Mouse (Mus musculus) ES-Bruce4 (cell line): ENCODE results near the gene Ly6f. TPM values are rescaled to one million over a fixed set of nuclear protein-coding genes. Genes with fewer than 3 reads are reported as not detected.

Source experiments
- H3K27ac ChIP-seq: 2 replicates; pipeline ENCODE4 v1.5.1; 2012; ENCODE audit warnings: low read length, inconsistent platforms; ENCODE audit not compliant: insufficient read depth
- H3K27me3 ChIP-seq: 2 replicates; pipeline ENCODE4 v1.6.1; 2012; ENCODE audit warnings: mild to moderate bottlenecking, low read length, inconsistent platforms; ENCODE audit not compliant: control insufficient read depth, poor library complexity, insufficient read depth, severe bottlenecking
- H3K36me3 ChIP-seq: 2 replicates; pipeline ENCODE4 v1.6.1; 2012; ENCODE audit warnings: inconsistent platforms, mild to moderate bottlenecking, low read length, moderate library complexity; ENCODE audit not compliant: control insufficient read depth, poor library complexity, insufficient read depth, severe bottlenecking
- H3K4me1 ChIP-seq: one replicate; pipeline ENCODE4 v1.8.1; 2011; ENCODE audit warnings: low read length; ENCODE audit not compliant: control insufficient read depth, insufficient read depth
- H3K4me3 ChIP-seq: 2 replicates; pipeline ENCODE4 v1.5.1; 2011; ENCODE audit warnings: low read depth, mild to moderate bottlenecking, low read length
- H3K9ac ChIP-seq: 2 replicates; pipeline ENCODE4 v1.6.1; 2012; ENCODE audit warnings: low read depth, mild to moderate bottlenecking, inconsistent platforms; ENCODE audit not compliant: poor library complexity, severe bottlenecking
- H3K9me3 ChIP-seq: replicated peaks from 2 replicates; pipeline ENCODE4 v1.6.1; 2012; ENCODE audit warnings: mild to moderate bottlenecking, low read length, inconsistent platforms; ENCODE audit not compliant: control insufficient read depth, poor library complexity, insufficient read depth, severe bottlenecking
- CTCF ChIP-seq: IDR thresholded peaks from one replicate; pipeline ENCODE4 v1.8.1; 2011; ENCODE audit warnings: low read depth, low read length
- EP300 ChIP-seq: IDR thresholded peaks from 2 replicates; pipeline ENCODE4 v1.6.1; 2011; ENCODE audit warnings: low read depth, low read length; ENCODE audit not compliant: insufficient read depth
- POLR2A ChIP-seq: IDR thresholded peaks from one replicate; pipeline ENCODE4 v1.8.1; 2011; ENCODE audit warnings: low read length; ENCODE audit not compliant: insufficient read depth
- polyA plus RNA-seq: library from polyadenylated mRNA; stranded (reverse); fragments of >200 nt; gene quantifications from 2 replicates; pipeline ENCODE4 v1.2.4, GENCODE M21; 2011; ENCODE audit warnings: low read depth; ENCODE audit not compliant: missing spikeins, insufficient read depth, insufficient read length

Gene Ly6f
- polyA plus RNA-seq, 1 experiment: not detected

DNA sequence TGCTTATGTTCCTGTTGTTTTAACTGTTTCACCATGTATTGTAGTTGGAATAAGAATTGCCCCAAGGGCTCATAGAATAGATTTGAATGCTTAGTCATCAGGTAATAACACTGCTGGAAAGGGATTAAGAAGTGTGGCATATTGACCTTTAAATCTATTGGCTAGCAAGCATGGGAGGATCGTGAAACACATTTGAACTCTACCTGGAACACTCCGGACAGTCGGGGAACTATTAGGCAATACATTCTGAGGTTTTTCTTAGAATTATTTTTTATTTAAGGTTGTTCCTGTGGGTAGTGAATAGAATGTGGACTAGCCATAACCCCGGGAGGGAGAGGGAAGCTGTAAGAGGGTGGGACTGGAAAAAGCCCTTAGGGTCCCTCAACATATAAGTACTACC lies 41.0 kb downstream of the Ly6f start:
- Histone ChIP-seq H3K9ac (no peak overlapping the region), H3K36me3 (no peaks in the 10 kb centered on the region), H3K27me3 (no peaks in the 10 kb centered on the region), H3K27ac (no peak overlapping the region), H3K4me3 (no peak overlapping the region), H3K4me1 (no peaks in the 10 kb centered on the region), H3K9me3 (no peaks in the 10 kb centered on the region; the same call in none of the 2 replicates)
- TF ChIP-seq CTCF (no peak), EP300 (no peak), POLR2A (no peak)

DNA sequence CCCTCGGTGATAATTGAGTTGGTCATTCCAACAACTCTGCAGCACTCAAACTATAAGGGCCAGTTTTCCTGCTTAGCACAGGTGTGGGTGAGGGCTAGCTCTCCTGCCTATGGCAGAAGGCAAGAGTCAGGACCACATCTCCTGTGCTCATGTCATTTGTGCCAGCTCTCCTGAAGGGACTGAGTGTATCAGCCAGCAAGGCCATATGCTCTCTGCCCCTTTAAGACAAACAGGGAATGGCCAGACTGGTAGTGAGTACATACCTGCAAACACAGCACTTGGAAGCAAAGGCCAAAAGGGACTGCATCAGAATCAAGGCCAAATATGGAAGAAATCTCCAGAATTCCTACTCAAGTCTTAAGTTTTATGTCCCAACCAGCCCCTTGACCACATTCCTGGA lies 41.7 kb downstream of the Ly6f start:
- H3K9me3 ChIP-seq: no peaks in the 10 kb centered on the region; the same call in none of the 2 replicates
- no peaks in the 10 kb centered on the region for H3K27me3 ChIP-seq
- no peak overlapping the region for H3K27ac ChIP-seq
- no peak overlapping the region for H3K4me3 ChIP-seq
- H3K36me3 ChIP-seq: no peaks in the 10 kb centered on the region
- H3K4me1 ChIP-seq: no peaks in the 10 kb centered on the region
- no peak for TF ChIP-seq POLR2A
- no peak for TF ChIP-seq CTCF
- no peak for TF ChIP-seq EP300
- no peak overlapping the region for H3K9ac ChIP-seq

DNA sequence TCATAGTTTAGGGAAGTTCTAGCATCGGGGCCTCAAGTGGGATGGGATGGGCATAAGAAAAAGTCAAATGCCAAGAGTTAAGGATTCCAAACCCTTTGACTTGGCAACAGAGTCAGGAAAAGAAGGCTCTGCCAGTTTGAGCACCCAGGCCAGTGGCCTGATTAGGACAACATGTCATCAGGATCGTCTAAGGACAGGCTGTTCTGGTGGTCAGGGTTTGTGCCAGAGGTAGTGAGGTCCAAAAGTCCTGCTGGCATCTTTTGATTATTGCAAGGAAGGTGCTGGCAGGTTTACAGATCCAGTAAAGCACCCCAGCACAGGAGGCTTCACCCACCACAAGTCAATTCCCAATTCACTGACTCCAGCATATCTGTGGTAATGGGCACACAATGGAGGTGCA lies 46.2 kb downstream of the Ly6f start:
- Histone ChIP-seq H3K27me3 (no peaks in the 10 kb centered on the region), H3K27ac (no peak overlapping the region), H3K4me1 (no peaks in the 10 kb centered on the region), H3K9me3 (no peaks in the 10 kb centered on the region; the same call in 1 of the 2 replicates), H3K9ac (no peak overlapping the region), H3K36me3 (no peaks in the 10 kb centered on the region), H3K4me3 (no peak overlapping the region)
- TF ChIP-seq POLR2A: no peak
- no peak for TF ChIP-seq EP300
- no peak for TF ChIP-seq CTCF

DNA sequence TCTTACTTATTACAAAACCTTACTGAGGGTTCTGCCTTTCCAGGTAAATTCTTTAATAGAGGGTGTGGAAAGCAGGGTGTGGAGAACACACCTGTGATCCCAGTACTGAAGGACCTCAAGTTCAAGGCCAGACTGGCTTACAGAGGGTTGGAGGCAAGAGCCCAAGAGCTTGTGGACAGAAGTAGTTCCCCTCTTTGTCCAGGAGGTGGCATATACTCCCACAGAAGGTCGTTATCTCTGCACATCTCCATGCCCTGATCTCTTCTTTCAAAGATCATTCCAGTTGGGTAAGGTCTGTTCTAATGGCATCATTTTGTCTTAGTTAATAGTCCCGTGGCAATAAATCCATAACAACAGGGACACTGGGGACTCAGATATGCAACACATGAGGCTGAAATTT lies 49.0 kb downstream of the Ly6f start:
- no peak overlapping the region for H3K27ac ChIP-seq
- TF ChIP-seq POLR2A: no peak
- no peak for TF ChIP-seq CTCF
- no peak for TF ChIP-seq EP300
- H3K9me3 ChIP-seq: no peaks in the 10 kb centered on the region; the same call in none of the 2 replicates

DNA sequence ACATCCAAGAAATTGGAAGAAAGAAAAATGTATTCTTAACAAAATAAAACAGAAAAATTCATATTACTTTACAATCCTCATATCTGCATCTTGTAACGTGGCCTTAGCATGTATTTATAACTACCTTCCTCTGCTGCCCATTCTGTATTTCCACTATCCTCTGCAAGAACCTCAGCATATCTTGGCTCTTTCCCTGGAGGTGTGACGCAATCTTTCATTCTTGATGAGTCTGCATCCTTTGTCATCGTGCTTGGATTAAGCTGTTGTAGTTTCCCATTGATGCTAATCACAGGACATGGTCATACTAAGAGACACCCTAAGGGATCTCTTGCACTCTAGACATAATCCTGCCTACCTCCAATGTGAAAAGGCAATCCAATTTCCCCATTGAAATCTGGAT lies 50.4 kb downstream of the Ly6f start:
- Histone ChIP-seq H3K4me1 (no peaks in the 10 kb centered on the region), H3K36me3 (no peaks in the 10 kb centered on the region), H3K9ac (no peak overlapping the region), H3K27me3 (no peaks in the 10 kb centered on the region), H3K4me3 (no peak overlapping the region), H3K27ac (no peak overlapping the region), H3K9me3 (no peaks in the 10 kb centered on the region; the same call in none of the 2 replicates)
- TF ChIP-seq POLR2A (no peak), CTCF (no peak), EP300 (no peak)

More for the DNA sequence above, 49.0 kb downstream of the Ly6f start:
- Histone ChIP-seq H3K36me3 (no peaks in the 10 kb centered on the region), H3K4me1 (no peaks in the 10 kb centered on the region), H3K9ac (no peak overlapping the region), H3K4me3 (no peak overlapping the region), H3K27me3 (no peaks in the 10 kb centered on the region)

DNA sequence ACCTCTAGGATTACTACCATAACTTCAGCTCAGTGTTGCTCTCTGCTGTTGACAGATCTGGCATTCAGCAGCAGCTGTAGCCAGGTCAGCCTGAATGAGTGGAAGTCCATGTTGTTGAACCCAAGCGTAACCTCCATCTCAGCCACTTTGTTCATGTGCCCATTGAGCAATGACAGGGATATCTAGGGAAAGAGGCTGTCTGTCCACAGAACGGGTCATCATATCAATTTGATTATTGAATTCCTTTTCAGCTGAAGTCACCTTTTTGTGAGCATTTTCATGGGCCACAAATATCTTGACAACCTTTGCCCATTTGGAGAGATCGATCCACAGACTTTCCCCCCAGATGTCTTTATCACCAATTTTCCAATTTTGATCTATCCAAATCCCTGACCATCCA lies 51.9 kb downstream of the Ly6f start:
- H3K4me1 ChIP-seq: no peaks in the 10 kb centered on the region
- no peaks in the 10 kb centered on the region for H3K27me3 ChIP-seq
- H3K9ac ChIP-seq: no peak overlapping the region
- no peak overlapping the region for H3K27ac ChIP-seq
- H3K36me3 ChIP-seq: no peaks in the 10 kb centered on the region
- H3K9me3 ChIP-seq: no peaks in the 10 kb centered on the region; the same call in none of the 2 replicates
- TF ChIP-seq POLR2A: no peak
- TF ChIP-seq CTCF: no peak
- no peak for TF ChIP-seq EP300
- H3K4me3 ChIP-seq: no peak overlapping the region

Other genes starting within 250 kb of the Ly6f start
- 2.0 and 2.1 TPM in 2 replicates for gene Ly6c1, start 219.6 kb upstream of the Ly6f start, polyA plus RNA-seq
- gene Ly6c2, start 156.5 kb upstream of the Ly6f start, polyA plus RNA-seq: 2.1 TPM in 1 of 2 replicates, not detected in the other
- gene Ly6g, start 113.2 kb upstream of the Ly6f start, polyA plus RNA-seq: not detected in 2 replicates
- gene BC025446, start 52.0 kb upstream of the Ly6f start, polyA plus RNA-seq: not detected in 2 replicates